Mouse (Mus musculus): Measurements from ENCODE around the gene Rala. TPM values are rescaled to one million over a fixed set of nuclear protein-coding genes. Genes with fewer than 3 reads are reported as not detected.
"Not testable (repeated sequence)": the region's sequence is repeated elsewhere in the genome, so short reads cannot be mapped to it uniquely, and the experiment has no call there.

Rala gene
- total RNA-seq (2021), result 10 to 100 TPM; 63.4 to 64.5 TPM

DNA sequence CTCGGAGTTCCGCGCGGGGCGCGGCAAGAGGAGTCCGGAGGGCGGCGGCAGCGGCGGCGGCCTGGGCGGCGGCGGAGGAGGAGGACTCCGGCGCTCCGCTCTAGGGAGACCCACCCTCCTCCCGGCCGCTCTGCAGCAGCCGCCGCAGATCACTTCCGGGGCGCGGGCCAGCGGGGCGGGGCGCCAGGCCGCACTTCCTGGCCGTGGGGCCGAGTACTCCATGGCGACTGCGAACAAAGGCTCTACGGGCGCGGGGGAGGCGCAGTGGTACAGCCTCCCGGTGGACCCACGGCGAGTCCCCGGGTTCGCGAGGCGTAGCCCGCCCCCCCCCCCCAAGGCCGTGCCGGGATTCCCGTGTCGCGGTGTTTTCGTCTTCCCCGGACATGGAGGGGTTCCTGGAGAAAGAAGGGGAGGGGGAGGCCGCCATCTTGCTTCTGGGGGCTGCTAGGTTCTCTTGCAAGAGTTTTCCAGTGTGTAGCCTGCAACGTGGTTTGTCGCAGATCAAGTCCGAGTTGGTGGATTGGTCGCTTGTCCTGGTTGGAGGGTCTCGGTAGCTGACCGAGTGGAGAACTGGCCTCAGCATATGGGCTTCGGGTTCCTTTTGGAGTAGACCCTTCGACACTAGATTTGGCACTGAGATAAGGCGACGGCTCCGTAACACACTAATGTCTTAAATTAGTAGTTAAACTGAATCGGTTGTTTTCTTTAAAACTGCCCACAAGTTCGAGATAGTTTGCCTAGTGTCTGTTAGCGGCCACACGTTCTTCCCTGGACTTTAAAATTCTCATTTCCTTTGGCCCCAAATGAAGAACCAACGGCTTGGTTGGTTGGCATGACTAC lies at the start of gene Rala:
TSS of gene Rala (minus strand) at position 162 of the 840 bp plus-strand sequence.
- DNase-seq, result peak; percentile 93 to 95

DNA sequence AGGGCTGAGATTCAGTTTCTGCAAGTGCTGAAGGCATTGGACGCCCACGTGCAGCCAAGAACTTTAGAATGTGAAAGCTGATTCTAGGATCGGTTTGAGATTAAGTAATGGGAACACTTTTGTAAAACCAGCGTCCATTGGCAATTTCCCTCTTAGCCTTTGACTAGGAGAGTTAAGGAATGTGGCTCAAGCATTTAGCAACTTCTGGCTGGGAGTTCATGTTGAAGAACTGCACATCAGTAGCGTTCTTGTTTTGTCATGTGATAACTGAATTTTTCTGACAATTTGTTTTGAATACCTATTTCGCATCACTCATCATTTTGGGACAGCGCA lies 49.4 kb upstream of the Rala start:
- no peak for DNase-seq

DNA sequence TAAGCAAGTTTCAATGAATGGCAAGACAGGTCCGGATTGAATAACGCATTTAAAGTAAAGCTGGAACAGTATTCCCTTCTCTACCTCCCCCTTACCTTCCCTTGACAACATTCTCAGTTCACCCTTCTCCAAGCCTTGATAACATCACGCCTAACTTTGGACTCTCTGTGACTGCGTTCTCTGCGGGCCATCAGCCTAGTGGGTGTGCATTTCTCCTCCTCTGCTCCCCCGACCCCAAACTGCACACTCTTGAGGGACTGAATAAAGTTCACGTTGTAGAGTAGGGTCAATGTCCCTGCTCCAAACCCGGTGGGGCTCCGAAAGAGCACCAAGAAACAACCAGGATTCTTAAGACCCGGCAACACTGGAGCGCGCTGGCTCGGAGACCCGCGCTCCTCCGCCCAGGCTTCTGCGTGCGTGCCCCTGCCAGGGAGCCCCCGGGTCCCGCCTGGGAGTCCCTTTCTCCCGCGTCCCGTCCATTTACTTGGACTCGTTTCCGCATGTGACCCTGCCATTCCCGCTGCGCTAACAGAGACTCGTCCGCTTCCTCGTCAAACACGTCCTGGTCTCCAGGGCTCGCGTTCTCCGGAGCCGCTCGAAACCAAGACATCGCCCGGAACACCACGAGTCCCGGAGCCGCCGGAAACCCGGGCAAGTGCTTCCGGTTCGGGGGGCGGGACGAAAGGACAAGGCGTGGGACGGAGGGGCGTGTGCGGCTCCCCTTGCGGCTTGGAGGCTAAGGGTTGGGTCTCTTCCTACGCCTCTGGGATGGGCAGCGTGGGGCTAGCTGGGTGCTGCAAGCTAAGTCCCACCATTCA lies 48.9 kb upstream of the Rala start, which contains the start of gene Yae1d1:
TSS of gene Yae1d1 (minus strand) at position 653 of the 818 bp plus-strand sequence.
- DNase-seq, result peak; percentile 87 to 91

DNA sequence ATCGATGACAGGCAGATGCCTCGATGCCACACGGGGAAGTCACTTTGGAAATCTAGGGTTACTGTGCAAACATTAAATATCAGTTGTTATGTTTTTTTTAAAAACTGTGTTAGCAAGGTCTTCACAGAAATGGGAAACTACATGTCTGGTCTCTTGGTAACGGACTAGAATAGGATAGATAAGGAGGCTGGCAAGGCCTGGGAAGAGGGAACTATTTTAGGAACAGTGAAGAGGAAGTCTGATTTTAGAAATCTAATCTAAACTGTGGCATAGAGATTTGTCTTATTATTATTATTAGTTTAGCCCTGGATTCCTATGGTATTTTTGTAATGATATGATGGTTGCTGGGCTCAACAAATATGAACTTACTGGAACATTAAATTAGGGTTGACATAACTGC lies 48.0 kb upstream of the Rala start:
- no peak for DNase-seq

DNA sequence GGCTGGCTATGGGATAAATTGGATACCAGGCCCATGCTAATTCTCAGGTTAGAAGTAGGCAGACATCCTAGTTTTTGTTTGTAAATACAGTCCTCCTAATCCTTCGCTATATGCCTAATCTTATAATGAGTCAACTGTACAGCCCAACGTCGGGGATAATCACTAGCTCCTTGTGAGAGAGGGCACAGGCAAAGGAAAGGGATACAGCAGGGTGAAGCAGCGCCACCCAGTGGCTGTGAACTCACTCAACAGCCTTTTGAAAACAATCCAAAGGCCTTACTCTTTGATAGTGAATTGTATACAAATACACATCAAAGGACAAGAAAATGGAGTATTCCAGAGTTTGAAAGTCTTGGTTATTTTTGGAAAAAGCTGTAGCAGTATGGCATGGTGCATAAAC lies 39.2 kb upstream of the Rala start:
- DNase-seq, result peak; percentile 27 to 32

DNA sequence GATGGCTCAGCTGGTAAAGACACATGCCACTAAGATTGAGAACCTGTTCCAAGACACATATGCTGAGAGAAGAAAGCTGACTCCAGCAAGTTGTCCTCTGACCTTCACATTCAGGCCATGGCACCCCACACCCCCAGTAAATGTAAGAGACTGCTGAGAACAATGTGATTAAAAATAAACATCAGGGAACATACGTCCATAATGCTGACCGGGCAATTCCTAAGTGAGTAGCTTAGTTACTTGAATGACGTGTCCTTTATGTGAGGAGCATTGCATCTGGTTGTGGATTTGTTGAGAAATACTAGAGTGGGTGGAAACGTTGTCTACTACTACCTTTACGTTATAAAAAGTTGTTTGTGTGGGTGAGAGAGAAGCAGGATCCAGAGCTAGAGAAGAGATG lies 38.6 kb upstream of the Rala start:
- DNase-seq, result no peak

DNA sequence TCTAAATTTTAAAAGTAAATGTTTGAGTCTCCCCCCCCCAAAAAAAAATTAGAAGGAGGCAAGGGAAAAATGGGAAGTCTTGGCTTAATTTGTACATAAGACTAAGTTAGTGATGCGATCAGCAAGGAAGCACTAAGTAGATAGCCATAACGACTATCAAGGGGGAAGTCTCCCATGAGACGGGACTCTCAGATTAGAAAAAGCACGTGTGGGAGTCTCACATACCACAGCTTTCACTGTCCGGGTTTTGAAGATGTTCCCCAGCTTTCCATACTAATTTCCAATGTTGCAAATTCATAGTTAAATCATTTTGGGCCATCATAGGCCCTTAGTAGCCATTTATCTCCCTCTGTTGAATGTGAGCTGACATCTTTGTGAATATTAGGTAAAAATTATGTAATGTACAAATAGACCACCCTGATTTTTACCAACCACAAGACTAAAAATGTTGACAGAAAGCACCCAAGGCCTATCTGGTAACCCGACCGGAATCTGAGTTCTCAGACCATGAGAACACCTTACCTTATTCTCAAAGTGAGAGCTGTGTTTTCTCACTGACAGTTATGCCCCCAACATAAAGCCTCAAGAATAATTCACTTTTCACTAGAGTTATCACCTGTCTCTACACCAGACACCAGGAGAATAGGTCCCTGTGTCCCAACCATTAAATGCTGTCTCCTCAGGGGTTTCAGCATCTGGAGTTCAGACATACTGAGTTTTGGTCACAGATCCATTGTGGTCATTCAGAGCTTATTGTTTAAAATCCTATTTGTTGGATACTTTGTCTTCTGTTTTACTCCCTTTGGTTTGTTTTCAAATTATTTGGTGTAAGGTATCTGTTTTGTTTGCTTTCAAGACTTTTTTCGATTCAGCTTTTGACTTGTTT lies 33.1 kb upstream of the Rala start:
- DNase-seq, result no peak

DNA sequence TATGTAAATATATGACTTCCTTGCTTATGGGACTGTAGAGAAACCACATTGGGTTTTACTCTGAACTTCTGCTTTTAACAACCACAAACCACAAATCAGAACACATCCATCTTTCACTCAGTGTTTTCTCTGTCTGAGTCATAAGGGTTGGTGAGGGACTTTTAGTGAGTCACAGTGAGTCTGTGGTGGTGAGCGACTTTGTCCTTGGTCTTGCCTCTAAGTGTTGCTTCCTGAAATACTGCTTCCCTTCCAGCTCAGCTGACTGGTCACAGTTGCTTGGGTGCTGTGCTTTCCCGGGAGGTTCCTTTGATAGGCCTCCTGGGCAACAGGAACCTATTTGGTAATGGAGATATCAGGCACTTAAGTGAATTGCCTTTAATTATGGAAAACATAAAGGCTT lies 31.9 kb upstream of the Rala start:
- DNase-seq, result no peak

DNA sequence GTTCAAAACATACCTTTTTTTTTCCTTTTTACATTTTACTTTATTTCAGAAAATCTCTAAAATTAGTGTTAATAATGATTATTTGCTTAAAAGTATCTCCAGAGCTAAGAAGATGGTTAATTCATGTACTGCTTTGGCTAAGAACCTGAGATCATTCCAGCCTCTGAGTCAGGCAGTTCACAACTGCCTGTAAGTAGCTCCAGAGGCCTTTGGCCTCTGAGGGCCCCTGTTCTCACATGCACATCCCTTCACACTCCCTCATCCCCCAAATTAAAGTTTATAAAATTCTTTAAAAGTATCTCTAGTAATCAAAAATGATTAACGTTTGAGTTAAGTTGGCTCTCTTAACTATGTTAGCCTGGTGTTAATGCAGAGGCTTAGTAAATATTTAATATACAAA lies 31.4 kb upstream of the Rala start:
- DNase-seq, result no peak

DNA sequence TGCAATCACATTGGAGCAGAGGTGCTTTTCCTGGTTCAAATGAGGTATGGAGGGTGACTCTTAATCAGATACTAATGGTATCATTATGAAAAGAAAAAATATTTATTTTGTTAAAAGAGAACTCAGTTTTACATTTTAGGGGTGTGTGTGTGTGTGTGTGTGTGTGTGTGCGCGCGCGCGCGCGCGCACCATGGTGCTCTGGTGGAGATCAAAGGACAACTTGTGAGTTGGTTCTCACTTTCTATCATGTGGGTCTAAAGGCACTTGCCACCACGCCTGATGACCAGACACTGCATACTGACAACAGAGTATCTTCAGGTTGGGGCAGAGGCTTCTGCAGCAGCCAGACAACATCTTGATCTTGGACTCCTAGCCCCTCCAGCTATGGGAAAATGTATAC lies 30.7 kb upstream of the Rala start:
- DNase-seq, result no peak

DNA sequence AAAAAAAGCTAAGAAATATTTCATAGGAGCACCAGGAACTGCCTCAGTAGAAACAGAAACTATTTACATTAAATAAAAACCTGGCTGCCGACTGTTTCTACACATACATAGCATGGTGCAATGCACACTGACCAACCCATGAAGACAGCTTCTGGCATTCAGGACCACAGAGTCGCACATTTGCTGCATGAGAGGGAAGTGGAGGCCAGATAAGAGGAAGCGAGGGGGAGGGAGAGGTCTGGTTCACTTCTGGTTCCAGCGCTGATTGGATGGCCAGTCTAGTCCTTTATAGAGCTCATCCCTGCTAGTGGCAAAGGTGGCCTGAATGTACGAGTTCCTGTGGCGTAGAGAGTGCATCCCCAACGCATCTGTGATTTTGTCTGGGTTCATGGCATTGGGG lies 16.6 kb upstream of the Rala start:
- DNase-seq, result no peak

DNA sequence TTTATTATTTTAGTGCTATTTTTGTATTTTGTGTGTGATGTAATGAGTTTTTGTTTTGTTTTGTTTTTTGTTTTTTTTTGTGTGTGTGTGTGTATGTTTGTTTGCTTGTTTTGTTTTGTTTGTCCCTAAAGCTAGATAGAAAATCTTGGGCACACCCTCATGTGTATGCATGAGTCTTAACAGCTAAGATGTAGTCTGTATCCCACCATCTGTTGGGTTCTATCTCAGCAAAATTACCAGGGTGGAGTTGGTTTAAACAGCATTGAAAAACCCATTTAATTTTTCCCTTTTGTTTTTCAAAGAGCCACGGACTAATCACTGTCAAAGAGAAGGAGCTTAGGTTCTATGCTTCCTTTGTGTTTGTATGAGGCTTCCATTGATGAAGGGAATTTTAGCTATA lies 10.2 kb upstream of the Rala start:
- no peak for DNase-seq

DNA sequence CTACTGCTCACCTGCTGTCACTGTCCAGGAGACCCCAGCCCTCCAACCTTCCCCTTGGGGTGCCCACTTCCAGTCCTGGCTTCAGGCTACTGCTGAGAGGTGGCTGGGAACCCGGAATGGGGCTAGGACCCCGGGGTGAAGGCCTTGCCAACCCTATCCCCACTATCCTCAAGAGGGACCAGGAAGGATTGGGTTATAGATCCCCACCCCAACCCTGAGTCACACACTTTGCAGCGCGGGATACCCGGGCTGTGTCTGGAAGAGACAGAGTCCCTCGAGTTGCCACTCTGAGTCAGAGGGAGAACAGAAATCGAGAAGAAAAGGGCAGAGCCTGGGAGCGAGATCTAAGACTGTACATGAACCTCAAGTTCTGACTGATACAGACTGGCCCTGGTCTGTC lies 6.5 kb upstream of the Rala start:
- DNase-seq, result not testable (repeated sequence)

DNA sequence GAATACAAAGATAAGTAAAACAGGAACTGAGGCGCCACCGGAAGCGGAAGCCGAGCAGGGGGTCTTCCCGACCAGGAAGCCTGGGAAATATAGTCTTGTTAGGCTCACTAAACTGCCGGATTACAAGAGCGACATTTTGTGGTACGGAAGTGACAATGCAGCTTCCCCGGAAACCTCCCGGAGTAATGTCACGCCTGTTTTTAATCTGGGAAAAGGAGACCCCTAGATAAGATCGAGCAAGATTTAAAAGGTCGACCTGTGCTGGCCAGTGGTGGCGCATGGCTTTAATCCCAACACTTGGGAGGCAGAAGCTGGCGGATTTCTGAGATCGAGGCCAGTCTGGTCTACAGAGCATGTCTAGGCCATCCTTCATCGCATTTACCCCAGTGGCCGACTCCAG lies 5.5 kb upstream of the Rala start:
- DNase-seq, result no peak

DNA sequence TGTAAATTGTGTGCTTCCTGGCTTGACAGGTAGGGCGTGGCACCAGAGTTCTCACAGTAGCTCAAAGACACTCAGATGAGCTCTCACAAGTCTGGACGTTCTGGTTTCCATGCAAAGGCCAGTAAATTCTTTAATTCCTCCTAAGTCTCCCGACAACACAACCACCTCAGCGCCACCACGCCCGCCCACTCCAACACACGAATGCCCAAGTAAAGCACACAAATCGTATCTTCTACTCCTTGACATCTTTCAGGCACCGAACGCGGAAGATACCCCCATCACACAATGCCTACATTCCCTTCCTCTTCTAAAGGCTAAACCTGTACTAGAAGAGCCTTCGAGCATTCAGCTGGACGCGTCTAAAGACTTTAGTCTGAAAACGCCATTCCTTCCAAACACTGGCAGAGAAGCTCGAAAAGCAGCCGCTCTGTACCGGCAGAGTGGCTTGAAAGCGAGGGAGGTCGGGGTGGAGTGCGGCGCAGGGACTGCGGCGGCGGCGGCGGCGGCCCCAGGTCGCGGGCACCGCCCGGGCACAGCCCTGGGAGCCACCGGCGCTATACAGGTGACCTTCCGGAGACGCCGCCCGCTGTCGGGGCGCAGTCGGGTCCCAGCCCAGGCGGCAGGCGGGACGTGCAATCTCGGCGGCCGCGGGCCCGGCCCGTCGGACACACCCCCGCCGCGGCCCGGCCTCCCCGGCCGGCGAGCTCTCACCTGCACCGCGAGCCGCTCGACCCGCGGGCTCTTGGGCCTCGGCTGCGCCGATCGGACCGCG lies 547 bp downstream of the Rala start:
- peak; percentile 13 to 23 for DNase-seq

DNA sequence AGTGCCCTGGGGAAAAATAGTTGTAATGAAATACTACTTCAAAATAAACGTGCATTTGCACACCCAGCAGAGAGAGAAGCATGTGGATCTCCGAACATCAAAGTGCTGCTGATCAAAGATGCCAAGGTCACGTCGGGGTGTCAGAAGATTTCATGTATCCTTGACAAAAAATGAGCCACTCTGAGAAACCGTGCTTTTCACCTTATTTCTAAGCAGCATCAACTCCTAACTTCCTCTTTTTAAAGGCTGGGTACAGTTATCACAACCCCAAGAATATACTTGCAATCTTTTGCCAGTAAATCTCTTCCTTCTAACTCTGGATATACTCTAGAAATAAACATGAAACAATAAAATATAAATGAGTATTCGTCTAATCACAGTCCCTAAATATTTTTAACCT lies 1.7 kb downstream of the Rala start:
- DNase-seq, result no peak

DNA sequence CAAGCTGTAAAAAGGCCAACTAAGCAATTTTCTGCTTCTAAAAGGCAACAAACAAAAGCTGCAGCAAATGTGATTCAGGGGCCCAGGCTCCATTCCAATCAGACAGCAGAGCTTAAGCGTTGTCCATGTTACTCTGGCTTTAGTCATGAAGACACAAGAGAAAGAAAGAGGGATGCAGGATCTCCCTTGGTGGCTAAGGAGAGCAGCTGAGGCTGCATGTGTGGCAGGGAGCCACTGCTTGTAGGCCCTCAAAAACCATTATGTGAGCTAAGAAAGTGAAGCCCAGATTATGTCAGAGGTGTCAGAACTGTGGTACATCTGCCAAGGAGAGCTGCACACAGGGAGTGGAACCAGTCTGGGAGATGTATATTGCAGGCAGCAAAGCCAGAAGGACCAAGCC lies 36.7 kb downstream of the Rala start:
- no peak for DNase-seq

DNA sequence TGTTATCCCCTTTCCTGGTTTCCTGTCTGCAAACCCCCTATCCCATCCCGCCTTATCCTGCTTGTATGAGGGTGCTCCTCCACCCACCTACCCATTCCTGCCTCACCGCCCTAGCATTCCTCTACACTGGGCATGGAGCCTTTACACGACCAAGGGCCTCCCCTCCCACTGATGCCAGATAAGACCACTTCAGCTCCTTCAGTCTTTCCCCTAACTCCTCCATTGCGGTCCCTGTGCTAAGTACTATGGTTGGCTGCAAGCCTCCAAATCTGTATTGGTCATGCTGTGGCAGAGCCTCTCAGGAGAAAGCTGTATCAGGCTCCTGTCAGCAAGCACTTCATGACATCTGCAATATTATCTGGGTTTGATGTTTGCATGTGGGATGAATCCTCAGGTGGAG lies 42.6 kb downstream of the Rala start:
- no peak for DNase-seq

DNA sequence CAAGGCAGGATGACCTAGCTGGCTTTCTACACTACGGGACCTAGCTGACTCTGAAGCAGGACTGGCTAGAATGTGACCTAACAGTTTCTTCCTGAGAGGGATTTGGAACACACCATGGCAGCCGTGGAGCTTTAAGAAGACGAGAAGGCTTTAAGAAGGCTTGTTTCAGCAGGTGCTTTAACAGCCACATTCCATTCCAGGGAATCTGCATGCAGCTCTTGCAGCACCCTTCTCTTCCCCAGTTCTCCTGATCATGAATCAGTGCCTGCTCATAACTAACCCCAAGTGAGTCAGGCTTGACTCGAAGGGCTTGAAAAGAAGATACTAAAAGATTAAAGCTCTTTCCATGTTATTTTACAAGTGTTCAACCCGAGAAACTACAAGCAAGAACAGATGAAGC lies 43.4 kb downstream of the Rala start:
- no peak for DNase-seq

DNA sequence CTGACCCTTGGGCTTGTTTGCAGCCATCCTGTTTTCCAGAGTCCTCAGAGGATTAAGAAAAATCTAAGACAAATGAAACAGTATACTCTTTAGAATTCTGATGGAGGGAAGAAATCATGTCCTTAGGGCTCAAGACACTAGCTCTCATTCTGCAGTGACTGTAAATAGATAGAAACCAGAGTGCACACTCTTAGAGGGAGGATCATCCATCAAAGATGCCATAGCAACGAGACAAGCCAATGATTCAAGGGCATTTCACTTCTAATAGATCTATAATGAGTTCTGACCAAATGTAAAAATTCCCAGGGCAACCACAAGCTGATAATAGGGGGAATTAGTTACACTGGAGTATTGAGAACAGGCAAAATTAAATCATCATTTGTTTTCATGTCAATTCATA lies 47.0 kb downstream of the Rala start:
- DNase-seq, result no peak

DNA sequence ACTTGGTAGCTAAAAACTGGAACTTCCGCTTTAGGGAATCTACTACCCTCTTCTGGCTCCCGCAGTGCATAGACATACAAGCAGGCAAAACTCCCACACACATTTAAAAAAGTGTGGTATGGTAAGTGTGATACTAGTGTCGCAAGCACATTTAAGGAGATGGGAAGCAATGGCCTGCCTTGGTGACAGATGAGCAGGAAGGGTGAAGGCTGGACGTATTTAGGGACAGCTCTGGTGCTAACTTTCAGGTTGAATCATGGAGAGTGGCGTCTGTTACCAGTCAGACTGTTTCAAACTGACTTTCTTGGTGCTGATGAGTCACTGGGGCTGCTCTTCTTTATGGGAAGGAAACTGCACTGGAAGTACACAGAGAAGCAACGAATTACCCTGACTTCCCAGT lies 52.5 kb downstream of the Rala start:
- DNase-seq, result peak in 1 of 2 experiments; percentile 9

DNA sequence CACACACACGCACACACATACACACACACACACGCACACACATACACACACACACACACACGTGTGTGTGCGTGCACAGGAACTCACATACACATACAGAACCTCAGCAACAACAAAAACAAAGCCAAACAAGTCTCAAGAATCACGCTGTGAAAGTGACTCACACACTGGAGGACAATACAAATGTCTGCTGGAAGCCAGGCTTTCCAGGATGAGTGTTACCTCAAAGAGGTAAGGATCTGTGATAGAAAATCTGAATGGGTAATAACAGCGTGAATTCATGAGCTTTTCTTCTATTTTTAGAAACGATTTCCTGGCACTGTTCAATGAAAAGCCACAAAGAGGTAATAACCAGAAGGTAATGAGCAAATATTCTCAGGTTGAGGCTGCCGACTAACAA lies 59.8 kb downstream of the Rala start:
- DNase-seq, result no peak

Measured in layer of hippocampus, postnatal 36 days (tissue).